Mouse (Mus musculus) liver, postnatal 0 days (tissue): Measurements from ENCODE around the gene Dph3. TPM values are rescaled to one million over a fixed set of nuclear protein-coding genes. Genes with fewer than 3 reads are reported as not detected.

ENCODE experiments used
- ATAC-seq: fragments of 200-750 bp; cut with Nextera tagmentation; 2 replicates; pipeline ENCODE4 v1.8.0; 2017; ENCODE audit warnings: mild to moderate bottlenecking, moderate library complexity
- DNase-seq: peaks from one replicate; pipeline ENCODE4 v3.0.0-alpha.2; 2016
- H3K27ac ChIP-seq: fragments of 300-500 bp; sonication (generic); 2 replicates; pipeline ENCODE4 v1.5.1; 2014; ENCODE audit warnings: antibody characterized with exemption, moderate library complexity, mild to moderate bottlenecking, low read depth
- H3K27me3 ChIP-seq: fragments of 300-500 bp; sonication (generic); 2 replicates; pipeline ENCODE4 v1.6.1; 2014; ENCODE audit warnings: low read length, control low read depth, mixed read lengths; ENCODE audit not compliant: insufficient read depth
- H3K36me3 ChIP-seq: fragments of 300-500 bp; sonication (generic); replicated peaks from 2 replicates; pipeline ENCODE4 v1.6.1; 2014; ENCODE audit warnings: mild to moderate bottlenecking, control low read depth, low read length, moderate library complexity, mixed read lengths; ENCODE audit not compliant: insufficient read depth
- H3K4me1 ChIP-seq: fragments of 300-500 bp; sonication (generic); 2 replicates; pipeline ENCODE4 v1.6.1; 2014; ENCODE audit warnings: antibody characterized with exemption, mild to moderate bottlenecking, control low read depth; ENCODE audit not compliant: insufficient read depth
- H3K4me2 ChIP-seq: fragments of 300-500 bp; sonication (generic); 2 replicates; pipeline ENCODE4 v1.6.1; 2014; ENCODE audit warnings: low read depth, mild to moderate bottlenecking, low read length, moderate library complexity, mixed read lengths
- H3K4me3 ChIP-seq: fragments of 300-500 bp; sonication (generic); 2 replicates; pipeline ENCODE4 v1.5.1; 2014; ENCODE audit warnings: low read depth, low read length
- H3K9ac ChIP-seq: fragments of 300-500 bp; sonication (generic); replicated peaks from 2 replicates; pipeline ENCODE4 v1.6.1; 2014; ENCODE audit warnings: mild to moderate bottlenecking, moderate library complexity
- H3K9me3 ChIP-seq: fragments of 300-500 bp; sonication (generic); 2 replicates; pipeline ENCODE4 v1.6.1; 2016; ENCODE audit warnings: mild to moderate bottlenecking, control low read depth, low read length, mixed read lengths
- CTCF ChIP-seq: sonication (generic); IDR thresholded peaks from 2 replicates; pipeline ENCODE4 v1.5.1; 2016; ENCODE audit warnings: antibody characterized with exemption, low read depth
- EP300 ChIP-seq: IDR thresholded peaks from 2 replicates; pipeline ENCODE4 v1.6.1; 2016; ENCODE audit warnings: antibody characterized with exemption, low read depth, mild to moderate bottlenecking
- WGBS: fragments of 180-500 bp; shearing (Covaris S2); extraction: QIAGEN DNeasy Blood & Tissue Kit; methylation state at CpG from one replicate; pipeline ENCODE4 v1.1.7; 2014; ENCODE audit not compliant: insufficient replicate concordance; 5-methylcytosine and 5-hydroxymethylcytosine counted together
- polyA plus RNA-seq: library from polyadenylated mRNA; unstranded; fragments of >200 nt; fragmentation: Nextera tagmentation; extraction: Ambion mirVana; gene quantifications from 2 replicates; pipeline ENCODE4 v1.2.1, GENCODE M21; 2015

Dph3 gene
- polyA plus RNA-seq, 1 experiment from 2014 or later, result 58.1 TPM

DNA sequence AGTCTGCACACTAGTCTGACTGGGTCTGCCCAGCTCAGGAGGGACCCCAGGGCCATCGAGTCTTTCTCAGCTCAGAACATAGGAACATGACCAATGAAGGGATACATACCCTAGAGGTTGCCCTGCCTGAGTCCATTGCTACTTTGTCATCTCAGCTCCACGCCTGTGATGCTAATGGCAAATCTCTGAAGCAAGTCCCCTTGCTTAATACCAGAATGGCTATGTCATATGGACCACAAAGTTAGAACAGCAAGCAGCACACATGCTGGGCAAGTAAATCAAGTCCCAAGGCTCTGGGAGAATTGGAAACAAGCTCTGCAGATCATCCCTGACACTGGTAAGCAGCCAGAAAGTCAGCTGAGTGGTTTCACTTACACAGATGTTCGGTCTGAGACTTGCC is 13.4 kb upstream of the Dph3 start:
- no peaks in the 10 kb centered on the region for H3K27me3 ChIP-seq
- H3K4me3 ChIP-seq, result no peak overlapping the region
- H3K27ac ChIP-seq, result no peak overlapping the region
- no peak overlapping the region for H3K4me2 ChIP-seq
- TF ChIP-seq CTCF (no peak), EP300 (no peak)
- DNase-seq (no peak), ATAC-seq (no peak)
- peaks cover 3% of the 10 kb centered on the region for H3K4me1 ChIP-seq
- H3K9me3 ChIP-seq, result no peaks in the 10 kb centered on the region
- peaks cover 56% of the 10 kb centered on the region for H3K36me3 ChIP-seq
- H3K9ac ChIP-seq, result no peak overlapping the region
- 85% methylated on average over 3 of the region's 3 CpGs for WGBS

DNA sequence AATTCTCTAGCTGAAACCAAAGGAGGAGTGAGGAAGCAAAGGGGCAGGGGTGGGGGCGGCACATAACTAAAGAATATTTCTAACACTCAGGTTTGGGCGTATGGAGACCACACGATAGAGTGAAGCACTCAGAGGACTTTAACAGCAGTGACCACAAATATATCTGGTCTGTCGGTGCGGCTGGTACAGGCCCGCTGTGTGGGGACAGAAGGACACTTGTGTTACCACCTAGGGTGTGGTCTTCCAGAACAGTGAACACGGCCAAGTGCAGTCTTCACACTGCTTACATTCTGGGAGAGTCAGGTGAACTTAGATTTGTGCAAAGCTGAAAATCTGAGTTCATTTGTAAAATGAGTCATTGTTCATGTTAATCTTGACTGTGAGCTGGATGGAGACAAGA is 12.2 kb upstream of the Dph3 start:
- Histone ChIP-seq H3K9me3 (no peaks in the 10 kb centered on the region), H3K4me2 (no peak overlapping the region), H3K9ac (no peak overlapping the region), H3K27me3 (no peaks in the 10 kb centered on the region), H3K4me1 (peaks cover 9% of the 10 kb centered on the region), H3K4me3 (no peak overlapping the region), H3K27ac (no peak overlapping the region), H3K36me3 (peaks cover 52% of the 10 kb centered on the region)
- DNase-seq (no peak), ATAC-seq (no peak)
- TF ChIP-seq CTCF (no peak), EP300 (no peak)
- WGBS, result 93% methylated on average over 7 of the region's 7 CpGs

DNA sequence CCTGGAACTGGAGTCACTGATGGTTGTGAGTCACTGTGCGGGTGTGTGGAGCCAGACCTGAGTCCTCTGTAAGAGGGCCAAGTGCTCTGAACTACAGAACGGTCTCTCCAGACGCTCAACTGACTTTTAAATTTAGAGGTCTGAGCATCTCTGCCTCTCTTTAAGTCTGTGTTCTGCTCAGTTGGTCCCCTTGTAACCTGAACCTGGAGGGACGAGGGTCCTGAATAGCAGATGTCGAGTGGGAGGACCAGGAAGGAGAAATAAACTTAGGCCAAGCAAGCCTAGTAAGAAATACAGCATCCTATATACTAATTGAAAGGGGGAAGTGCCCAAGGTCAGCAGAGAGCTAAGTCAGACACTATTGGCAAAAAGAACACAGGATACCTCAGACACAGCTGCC is 11.2 kb upstream of the Dph3 start:
- Histone ChIP-seq H3K4me2 (no peak overlapping the region), H3K36me3 (peaks cover 46% of the 10 kb centered on the region)

DNA sequence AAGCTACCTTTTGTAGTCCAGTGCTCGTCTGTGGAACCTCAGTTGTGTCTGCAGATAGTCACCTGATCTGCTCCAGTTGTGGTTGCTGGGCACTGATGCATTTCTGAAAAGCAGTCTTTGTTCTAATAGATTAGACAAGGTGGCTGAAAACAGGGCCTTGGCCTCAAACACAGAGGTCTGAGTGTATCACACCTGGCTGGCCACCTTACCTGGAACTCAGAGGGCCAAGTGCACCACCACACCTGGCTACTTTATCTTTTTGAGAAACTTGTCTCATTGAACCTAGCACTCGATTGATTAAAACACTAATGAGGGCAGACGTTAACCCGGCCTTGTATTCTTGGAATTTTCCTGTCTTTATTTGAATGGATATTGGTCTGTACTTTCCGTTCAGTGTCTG is 10.1 kb upstream of the Dph3 start:
- H3K4me1 ChIP-seq, result peaks cover 13% of the 10 kb centered on the region
- TF ChIP-seq EP300, result no peak
- no peak for TF ChIP-seq CTCF
- H3K4me2 ChIP-seq, result no peak overlapping the region
- no peak overlapping the region for H3K4me3 ChIP-seq
- DNase-seq, result no peak
- 77% methylated on average over 5 of the region's 5 CpGs for WGBS
- H3K9ac ChIP-seq, result no peak overlapping the region
- no peaks in the 10 kb centered on the region for H3K9me3 ChIP-seq
- H3K27ac ChIP-seq, result no peak overlapping the region
- ATAC-seq, result no peak
- no peaks in the 10 kb centered on the region for H3K27me3 ChIP-seq
- peaks cover 49% of the 10 kb centered on the region for H3K36me3 ChIP-seq

More for the DNA sequence above, 11.2 kb upstream of the Dph3 start:
- ATAC-seq (no peak), DNase-seq (no peak)
- no peak overlapping the region for H3K9ac ChIP-seq
- peaks cover 13% of the 10 kb centered on the region for H3K4me1 ChIP-seq
- H3K9me3 ChIP-seq, result no peaks in the 10 kb centered on the region
- H3K4me3 ChIP-seq, result no peak overlapping the region
- no peak overlapping the region for H3K27ac ChIP-seq
- no peaks in the 10 kb centered on the region for H3K27me3 ChIP-seq
- TF ChIP-seq CTCF (no peak), EP300 (no peak)
- WGBS, result 76% methylated on average over 5 of the region's 5 CpGs

DNA sequence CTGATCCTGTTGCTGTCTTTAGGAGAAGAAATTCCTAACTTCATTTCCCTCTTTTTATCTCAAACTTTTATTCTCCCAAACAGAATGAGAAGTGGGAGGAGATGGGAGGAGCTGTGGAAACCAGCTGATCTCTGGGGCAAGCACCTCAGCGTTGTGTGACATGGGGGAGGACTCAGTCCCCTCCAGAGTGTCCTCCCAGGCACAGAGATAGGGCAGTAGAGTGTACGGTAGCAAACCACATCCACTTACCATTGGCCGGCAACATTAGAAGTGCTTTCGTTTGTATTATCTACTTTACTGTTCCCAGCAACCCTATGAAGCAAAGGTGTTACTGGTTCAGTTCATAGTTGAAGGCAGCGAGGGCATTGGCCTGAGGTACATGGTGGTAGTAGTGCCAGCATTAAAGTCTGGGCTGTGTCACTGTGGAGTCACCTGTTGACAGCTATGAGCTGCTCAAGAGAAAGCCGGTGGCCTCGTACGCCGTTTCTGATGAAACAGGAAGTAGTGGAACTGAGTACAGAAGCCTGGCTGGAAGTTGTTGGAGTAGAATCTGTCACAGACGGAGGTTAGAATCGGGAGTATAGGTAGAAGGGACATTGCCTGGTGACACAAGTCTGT is 8.1 kb upstream of the Dph3 start:
- TF ChIP-seq EP300 (no peak), CTCF (no peak)
- peak overlapping the region; percentile 81 for H3K27ac ChIP-seq
- H3K9ac ChIP-seq, result peak overlapping the region; percentile 41
- peaks cover 13% of the 10 kb centered on the region for H3K4me1 ChIP-seq
- no peaks in the 10 kb centered on the region for H3K9me3 ChIP-seq
- no peaks in the 10 kb centered on the region for H3K27me3 ChIP-seq
- ATAC-seq (peak; percentile 76), DNase-seq (no peak)
- 43% methylated on average over 11 of the region's 11 CpGs for WGBS
- H3K36me3 ChIP-seq, result peaks cover 28% of the 10 kb centered on the region
- H3K4me2 ChIP-seq, result peak overlapping the region; percentile 40
- H3K4me3 ChIP-seq, result no peak overlapping the region

DNA sequence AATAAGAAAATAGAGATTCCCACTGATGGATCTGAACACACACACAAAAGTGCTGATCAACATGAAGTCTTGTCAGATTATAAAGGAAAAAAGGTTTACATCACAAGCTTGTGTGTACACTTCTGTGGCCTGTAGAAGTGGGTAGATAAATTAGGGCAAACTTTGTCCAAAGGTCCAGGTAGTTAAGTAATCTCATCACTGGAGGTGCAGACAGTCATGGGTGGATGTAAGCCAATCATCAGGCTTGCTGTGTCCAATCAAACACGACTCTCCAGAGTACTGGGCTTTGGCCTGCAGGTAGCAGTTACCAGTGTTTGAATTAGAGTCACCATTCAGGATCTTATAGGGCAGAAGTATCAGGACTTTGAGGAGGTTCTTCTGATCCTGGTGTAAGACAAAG is 7.5 kb upstream of the Dph3 start:
- TF ChIP-seq EP300 (peak; percentile 54; the same call in 1 of the 2 replicates), CTCF (no peak)
- H3K9ac ChIP-seq, result no peak overlapping the region
- whole genome bisulfite sequencing, result 36% methylated on average over 1 of the region's 1 CpGs
- no peak overlapping the region for H3K4me3 ChIP-seq
- no peaks in the 10 kb centered on the region for H3K27me3 ChIP-seq
- DNase-seq, result no peak
- peaks cover 24% of the 10 kb centered on the region for H3K36me3 ChIP-seq
- peaks cover 13% of the 10 kb centered on the region for H3K4me1 ChIP-seq
- no peaks in the 10 kb centered on the region for H3K9me3 ChIP-seq
- peak; percentile 93 for ATAC-seq
- H3K27ac ChIP-seq, result peak overlapping the region; percentile 81
- no peak overlapping the region for H3K4me2 ChIP-seq

DNA sequence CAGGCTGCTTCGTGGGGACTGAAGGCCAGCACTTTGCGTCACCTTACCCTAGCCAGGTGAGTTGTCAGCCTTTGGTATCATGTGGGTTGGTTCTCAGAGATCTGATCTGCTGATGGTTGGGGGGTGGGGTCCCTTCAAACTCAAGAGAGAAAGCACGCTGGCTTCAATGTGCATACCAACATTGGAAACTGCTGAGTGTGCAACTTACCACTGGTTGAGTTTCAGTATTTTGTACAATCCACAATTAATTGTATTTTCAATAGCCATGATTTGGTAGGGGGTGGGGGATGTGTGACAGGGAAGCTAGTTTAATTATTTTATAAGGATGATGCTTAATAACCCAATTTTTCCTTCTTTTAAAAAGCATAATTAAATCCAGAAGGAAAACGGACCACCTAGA is 6.2 kb upstream of the Dph3 start:
- ATAC-seq (no peak), DNase-seq (no peak)
- 86% methylated on average over 4 of the region's 4 CpGs for WGBS
- Histone ChIP-seq H3K36me3 (peaks cover 15% of the 10 kb centered on the region), H3K27me3 (no peaks in the 10 kb centered on the region), H3K4me1 (peaks cover 20% of the 10 kb centered on the region), H3K27ac (no peak overlapping the region), H3K4me3 (no peak overlapping the region), H3K4me2 (no peak overlapping the region), H3K9me3 (no peaks in the 10 kb centered on the region), H3K9ac (no peak overlapping the region)
- TF ChIP-seq EP300 (no peak), CTCF (no peak)
